Mouse (Mus musculus) E14TG2a.4 (cell line): ENCODE measurements at regions not wholly inside any gene's neighbourhood (a gene's known extent, or its start where the extent isn't known, plus 50 kb on each side); places are given as distances from the start of the nearest gene placed in this dataset.

Experiments
- H3K27me3 ChIP-seq: 2 replicates; pipeline ENCODE4 v1.6.1; 2014; ENCODE audit warnings: low read length, control low read depth; ENCODE audit not compliant: insufficient read depth
- H3K36me3 ChIP-seq: 2 replicates; pipeline ENCODE4 v1.6.1; 2014; ENCODE audit warnings: low read length, control low read depth; ENCODE audit not compliant: insufficient read depth
- H3K4me1 ChIP-seq: replicated peaks from 2 replicates; pipeline ENCODE4 v1.6.1; 2014; ENCODE audit warnings: low read depth, low read length, control low read depth
- H3K4me3 ChIP-seq: replicated peaks from 2 replicates; pipeline ENCODE4 v1.5.1; 2014; ENCODE audit warnings: mild to moderate bottlenecking, low read length
- H3K9me3 ChIP-seq: 2 replicates; pipeline ENCODE4 v1.6.1; 2014; ENCODE audit warnings: low read length, control low read depth
- CTCF ChIP-seq: conservative IDR thresholded peaks from 2 replicates; pipeline ENCODE4 v1.5.1; 2014; ENCODE audit warnings: low read length
- NANOG ChIP-seq: IDR thresholded peaks from 2 replicates; pipeline ENCODE4 v1.6.1; 2014; ENCODE audit warnings: borderline replicate concordance, low read length, mixed read lengths
- POU5F1 ChIP-seq: IDR thresholded peaks from 2 replicates; pipeline ENCODE4 v1.6.1; 2014; ENCODE audit warnings: low read length, borderline replicate concordance

DNA sequence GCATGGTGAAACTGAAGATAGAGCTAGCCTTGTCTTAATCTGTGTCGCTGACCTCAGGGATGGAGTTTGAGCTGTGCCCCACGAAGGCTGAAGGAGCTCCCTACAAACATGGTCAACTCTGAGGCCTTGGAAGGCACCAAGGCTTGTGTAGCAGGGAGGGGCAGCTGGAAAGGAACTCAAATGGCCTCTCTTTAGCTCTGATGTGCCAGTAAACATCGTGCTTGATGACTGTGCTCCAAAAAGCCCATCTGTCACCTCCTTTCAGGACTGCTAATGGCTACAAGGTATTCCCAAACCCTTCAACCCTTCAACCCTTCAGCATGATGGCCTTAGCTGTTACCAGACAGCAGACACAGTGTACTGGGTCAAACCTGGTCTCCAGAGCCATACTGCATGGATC, 334.3 kb upstream of the Npvf start:
- Histone ChIP-seq H3K27me3 (no peaks in the 10 kb centered on the region), H3K36me3 (no peaks in the 10 kb centered on the region)
- TF ChIP-seq CTCF (no peak), POU5F1 (no peak), NANOG (no peak)

DNA sequence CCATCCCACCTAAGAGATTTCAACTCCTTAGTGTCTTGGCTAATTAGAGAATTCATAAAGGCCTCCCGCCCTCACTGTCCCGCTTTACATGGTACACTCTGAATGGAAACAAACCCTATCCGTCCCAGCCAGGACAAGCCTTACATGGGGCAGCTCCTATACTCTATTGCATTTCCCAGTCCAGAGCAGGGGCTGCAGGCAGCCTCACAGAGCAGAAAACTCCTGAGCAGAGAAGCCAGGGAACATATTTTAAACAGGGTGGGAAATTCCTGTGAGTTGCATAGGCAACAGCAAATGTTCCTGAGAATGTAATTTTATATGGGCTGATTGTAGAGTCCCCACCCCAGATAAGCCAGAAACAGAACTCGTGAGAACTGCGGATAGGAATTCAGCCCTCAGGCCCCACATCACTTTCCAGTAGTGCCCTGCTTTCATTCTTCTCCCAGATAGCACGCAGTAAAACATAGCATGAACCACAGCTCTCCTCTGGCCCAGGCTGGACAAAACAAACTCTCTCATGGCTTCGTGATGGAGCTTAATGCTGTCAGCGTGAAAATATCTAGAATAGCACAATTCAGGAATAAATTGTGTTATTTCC, 337.4 kb upstream of the Npvf start:
- no peaks in the 10 kb centered on the region for H3K27me3 ChIP-seq
- no peaks in the 10 kb centered on the region for H3K36me3 ChIP-seq
- H3K9me3 ChIP-seq: peaks cover 26% of the 10 kb centered on the region
- H3K4me3 ChIP-seq: no peak overlapping the region
- TF ChIP-seq NANOG: no peak
- no peak for TF ChIP-seq POU5F1
- TF ChIP-seq CTCF: no peak
- H3K4me1 ChIP-seq: no peaks in the 10 kb centered on the region

More for the DNA sequence above, 334.3 kb upstream of the Npvf start:
- H3K4me3 ChIP-seq: no peak overlapping the region
- peaks cover 26% of the 10 kb centered on the region for H3K9me3 ChIP-seq
- H3K4me1 ChIP-seq: no peaks in the 10 kb centered on the region

DNA sequence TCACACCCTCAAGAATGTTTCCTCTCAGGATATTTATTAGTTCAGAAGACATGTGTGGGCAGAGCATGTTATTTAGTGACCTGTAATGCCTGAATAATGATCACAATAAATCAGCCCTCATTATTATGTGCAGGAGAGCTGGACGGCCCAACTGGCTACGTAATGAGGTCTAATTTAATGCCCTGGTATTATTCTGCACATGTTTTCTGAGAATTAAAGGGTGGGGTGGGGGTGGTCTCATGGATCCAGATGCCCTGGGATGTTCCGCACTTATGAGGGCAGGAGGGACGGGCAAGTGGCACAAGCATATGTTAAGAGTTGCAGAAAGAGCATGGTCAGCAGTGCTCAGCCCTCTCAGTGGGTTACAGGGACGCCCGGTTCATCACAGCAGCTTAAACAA, 339.7 kb upstream of the Npvf start:
- Histone ChIP-seq H3K27me3 (no peaks in the 10 kb centered on the region), H3K36me3 (no peaks in the 10 kb centered on the region), H3K4me3 (no peak overlapping the region), H3K4me1 (no peaks in the 10 kb centered on the region), H3K9me3 (peaks cover 16% of the 10 kb centered on the region)
- no peak for TF ChIP-seq NANOG
- TF ChIP-seq POU5F1: no peak
- no peak for TF ChIP-seq CTCF

DNA sequence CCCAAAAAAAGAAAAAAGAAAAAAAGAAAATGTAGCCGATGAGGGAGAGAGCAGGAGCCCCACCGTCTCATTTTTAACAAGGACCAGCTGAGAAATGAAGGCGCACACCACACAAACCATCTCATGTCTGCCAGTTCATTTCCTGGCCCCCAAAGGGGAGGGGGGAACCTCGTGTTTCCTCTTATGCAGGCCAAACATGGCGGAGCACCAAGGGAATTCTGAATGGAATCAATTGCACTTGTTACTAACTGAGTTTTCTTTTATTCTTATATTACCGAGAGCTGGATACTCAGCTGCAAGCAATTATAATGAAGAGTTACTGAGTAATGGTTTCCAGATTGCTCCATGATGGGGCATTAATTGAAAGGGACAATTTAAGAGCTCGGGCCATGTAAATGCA, 348.5 kb upstream of the Npvf start:
- H3K9me3 ChIP-seq: no peaks in the 10 kb centered on the region
- H3K4me1 ChIP-seq: no peaks in the 10 kb centered on the region
- no peaks in the 10 kb centered on the region for H3K36me3 ChIP-seq
- no peak overlapping the region for H3K4me3 ChIP-seq
- no peak for TF ChIP-seq POU5F1
- no peak for TF ChIP-seq NANOG
- no peak for TF ChIP-seq CTCF
- H3K27me3 ChIP-seq: no peaks in the 10 kb centered on the region

DNA sequence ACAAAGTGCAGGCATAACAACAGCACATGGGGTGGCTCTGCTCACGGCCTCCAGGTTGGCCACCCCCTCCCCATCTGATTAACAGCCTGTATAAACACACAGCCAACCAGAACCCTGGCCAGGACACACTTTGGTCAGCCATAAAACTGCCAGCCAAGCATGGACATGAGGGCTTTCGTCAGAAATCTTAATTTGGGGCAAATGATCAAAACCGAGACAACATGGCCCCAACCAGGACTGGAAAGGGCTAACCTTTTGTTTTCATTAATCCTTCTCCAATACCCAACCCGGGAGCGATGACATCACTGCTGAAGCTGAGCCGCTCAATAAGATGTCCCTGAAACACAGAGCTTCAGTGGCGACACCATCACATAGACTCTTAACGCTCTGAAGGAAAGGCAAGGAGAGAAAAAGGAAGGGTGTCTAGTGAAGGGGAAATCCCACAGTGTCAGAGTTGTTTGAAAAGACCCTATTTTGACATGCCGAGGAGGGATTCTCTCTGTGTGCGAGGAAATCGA, 351.9 kb upstream of the Npvf start:
- TF ChIP-seq CTCF: no peak
- no peak for TF ChIP-seq POU5F1
- TF ChIP-seq NANOG: no peak

DNA sequence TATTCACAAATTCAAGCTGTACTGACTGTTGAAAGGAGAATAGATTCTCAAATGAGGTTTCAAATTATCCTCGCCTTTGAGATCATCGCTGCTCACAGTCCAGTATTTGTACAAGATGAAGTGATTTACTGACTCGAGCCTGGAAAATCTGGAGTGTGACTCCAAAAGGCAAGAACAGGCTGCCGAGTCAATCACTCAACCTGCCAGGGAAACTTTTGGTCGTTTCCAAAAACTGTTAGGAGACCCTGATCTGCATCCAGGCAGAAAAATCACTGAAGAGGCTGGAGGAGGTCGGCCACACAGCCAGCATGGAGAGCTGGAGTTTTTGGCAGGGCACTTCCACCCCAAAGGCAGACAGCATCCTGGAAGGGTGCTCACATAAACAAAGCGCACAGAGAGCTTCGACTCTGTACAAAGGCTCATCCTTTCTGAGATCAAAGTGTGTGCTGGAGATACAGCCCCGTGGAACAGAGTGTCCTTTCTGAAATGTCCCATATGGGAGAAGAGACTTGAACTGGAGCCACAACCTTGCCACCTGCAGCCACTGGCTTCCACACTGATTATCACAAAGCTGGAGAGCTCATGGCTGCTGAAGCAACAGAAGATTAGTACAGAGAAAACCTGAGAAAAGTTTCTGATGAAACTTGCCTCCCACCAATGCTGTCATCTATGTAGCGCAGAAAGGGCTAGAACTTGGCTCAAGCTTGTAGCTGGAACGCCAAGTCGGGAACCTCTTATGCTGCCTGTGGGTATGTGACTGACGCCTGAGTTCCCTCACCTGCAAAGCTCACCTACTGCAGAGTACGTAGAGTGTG, 355.5 kb upstream of the Npvf start:
- no peaks in the 10 kb centered on the region for H3K27me3 ChIP-seq
- no peaks in the 10 kb centered on the region for H3K4me1 ChIP-seq
- no peak for TF ChIP-seq NANOG
- TF ChIP-seq POU5F1: no peak
- TF ChIP-seq CTCF: no peak
- no peaks in the 10 kb centered on the region for H3K36me3 ChIP-seq
- H3K4me3 ChIP-seq: no peak overlapping the region
- no peaks in the 10 kb centered on the region for H3K9me3 ChIP-seq

More for the DNA sequence above, 351.9 kb upstream of the Npvf start:
- H3K27me3 ChIP-seq: no peaks in the 10 kb centered on the region
- H3K36me3 ChIP-seq: no peaks in the 10 kb centered on the region
- no peak overlapping the region for H3K4me3 ChIP-seq
- no peaks in the 10 kb centered on the region for H3K4me1 ChIP-seq
- no peaks in the 10 kb centered on the region for H3K9me3 ChIP-seq

DNA sequence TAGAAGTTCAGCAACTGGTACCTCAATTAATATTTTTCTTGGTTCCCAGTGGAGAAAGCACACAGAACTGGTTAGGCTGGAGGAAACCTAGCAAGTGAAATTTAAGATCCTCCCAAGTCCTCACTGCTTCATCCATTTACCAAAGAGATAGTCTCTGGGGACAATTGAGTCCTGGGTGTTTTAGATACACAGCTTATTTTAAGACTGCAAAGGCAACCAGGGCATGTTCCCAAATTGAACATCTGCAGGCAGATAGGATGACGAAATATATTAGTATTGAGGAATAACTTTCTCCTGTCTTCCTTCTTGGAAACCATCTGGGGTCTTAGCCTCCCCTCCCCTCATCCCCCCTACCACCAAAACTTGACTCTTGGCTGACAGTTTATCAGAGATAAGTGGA, 356.3 kb upstream of the Npvf start:
- Histone ChIP-seq H3K36me3 (no peaks in the 10 kb centered on the region), H3K4me3 (no peak overlapping the region), H3K9me3 (no peaks in the 10 kb centered on the region), H3K4me1 (no peaks in the 10 kb centered on the region), H3K27me3 (no peaks in the 10 kb centered on the region)
- no peak for TF ChIP-seq NANOG

DNA sequence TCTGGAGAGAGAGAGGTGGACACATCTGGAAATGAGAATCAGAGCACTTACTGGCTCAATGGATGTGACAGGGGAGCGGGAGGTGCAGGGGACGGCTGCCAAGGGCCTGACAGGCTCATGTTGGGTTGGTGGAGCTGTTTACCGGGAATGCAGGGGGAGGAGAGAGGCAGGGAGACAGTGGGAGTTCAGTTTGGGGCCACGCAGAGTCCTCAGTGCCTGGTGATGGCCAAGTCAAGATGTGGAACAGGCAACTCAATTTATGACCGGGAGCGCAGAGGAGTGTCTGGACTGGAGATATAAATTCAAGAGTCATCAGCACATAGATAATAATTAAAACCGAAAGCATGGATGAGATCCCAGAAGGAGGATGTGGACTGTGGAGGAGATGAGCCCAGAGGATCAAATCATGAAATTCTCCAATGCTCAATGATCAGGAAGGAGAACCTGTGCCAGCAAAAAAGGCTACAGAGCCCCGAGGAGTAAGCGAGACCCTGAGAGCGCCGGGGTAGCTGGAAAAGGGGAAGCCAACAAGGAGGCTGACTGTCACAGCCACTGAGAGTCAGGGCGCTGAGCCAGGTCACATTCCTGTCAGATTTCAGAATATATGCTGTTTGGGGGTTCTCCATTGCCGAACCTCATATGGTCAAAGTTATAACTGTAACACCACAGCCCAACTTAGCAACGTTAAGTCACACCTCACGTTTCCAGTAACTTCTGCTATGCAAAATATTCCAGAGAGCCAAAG, 358.0 kb upstream of the Npvf start:
- no peaks in the 10 kb centered on the region for H3K36me3 ChIP-seq
- H3K9me3 ChIP-seq: no peaks in the 10 kb centered on the region
- H3K27me3 ChIP-seq: no peaks in the 10 kb centered on the region
- H3K4me1 ChIP-seq: no peaks in the 10 kb centered on the region
- H3K4me3 ChIP-seq: no peak overlapping the region
- TF ChIP-seq CTCF (no peak), NANOG (no peak), POU5F1 (no peak)
